ENCODE assay signal across 21 mouse cellular contexts in genomic region chr17:64628796-64629195, GRCm38 (mm10). TPM values are rescaled to one million over a fixed set of nuclear protein-coding genes. Genes with fewer than 3 reads are reported as not detected.
DNase-seq lines count a peak whose midpoint lies in the region; ATAC-seq lines count a peak whose summit lies in the region.
"Had no signal": no experiment of that assay in that cellular context is flagged by ENCODE, and none has a peak within 500 bp of the region (broad histone marks: within the 10 kb centered on the region; RNA-seq: fewer than 3 reads in every experiment).

No protein-coding gene starts in this region.

- H3K36me3 ChIP-seq in kidney, embryonic 16.5 days (ENCODE audit: insufficient read depth, low read length) = peaks cover 21% of the 10 kb centered on the region
- peaks cover 7% of the 10 kb centered on the region for H3K36me3 ChIP-seq in midbrain, embryonic 13.5 days

- peaks cover 10% of the 10 kb centered on the region for H3K4me1 ChIP-seq in kidney, embryonic 16.5 days (ENCODE audit: insufficient read depth, low read length)
- peaks cover 8% of the 10 kb centered on the region for H3K4me1 ChIP-seq in midbrain, embryonic 13.5 days (replicated peaks)
- H3K4me1 ChIP-seq: embryonic facial prominence, embryonic 15.5 days; heart, embryonic 15.5 days; limb, embryonic 15.5 days had no signal

- WGBS in kidney, embryonic 16.5 days = 38% methylated on average over 5 of the region's 5 CpGs
- WGBS in midbrain, embryonic 13.5 days = 88% methylated on average over 5 of the region's 5 CpGs

- no peaks in the 10 kb centered on the region for H3K9me3 ChIP-seq in kidney, embryonic 16.5 days (ENCODE audit: low read length)
- H3K9me3 ChIP-seq in midbrain, embryonic 13.5 days = no peaks in the 10 kb centered on the region
- H3K9me3 ChIP-seq: embryonic facial prominence, embryonic 15.5 days; forebrain, embryonic 10.5 days; heart, embryonic 15.5 days; hindbrain, embryonic 10.5 days; limb, embryonic 15.5 days; neural tube, embryonic 15.5 days had no signal

- H3K4me3 ChIP-seq in kidney, embryonic 16.5 days (ENCODE audit: low read length) = no peak overlapping the region
- H3K4me3 ChIP-seq in midbrain, embryonic 13.5 days (replicated peaks) = no peak overlapping the region
- H3K4me3 ChIP-seq: embryonic facial prominence, embryonic 15.5 days; forebrain, embryonic 10.5 days; heart, embryonic 15.5 days; hindbrain, embryonic 10.5 days; limb, embryonic 15.5 days; neural tube, embryonic 15.5 days had no signal

- peak; percentile 54; the same call in 1 of the 2 replicates for ATAC-seq in kidney, embryonic 16.5 days (ENCODE audit: low FRiP score, low TSS enrichment)
- ATAC-seq in CD4-positive, CD25-positive, alpha-beta regulatory T cell, adult 4 months = peak; percentile 75
- ATAC-seq in megakaryocyte, adult 5-6 weeks (ENCODE audit: poor library complexity, severe bottlenecking) = 0 out of 2 replicates have a peak, but pooled peaks have one; percentile 33
- no peak for ATAC-seq in midbrain, embryonic 13.5 days

- DNase-seq in kidney, postnatal 10 days = no peak
- peak; percentile 65 for DNase-seq in thymus, postnatal 14 days
- DNase-seq in left cerebral cortex, adult 9 months (ENCODE audit: low spot score in 2 of 2) = no peak
- DNase-seq in adipocyte (ENCODE audit: low spot score) = no peak
- DNase-seq: adrenal gland, postnatal 10 days; cerebellum, adult 9-10 months; kidney, postnatal 36 days; lung, adult 18-20 months; lung, postnatal 36 days had no signal

- no peaks in the 10 kb centered on the region for H3K27me3 ChIP-seq in kidney, embryonic 16.5 days (ENCODE audit: insufficient read depth, low read length)
- H3K27me3 ChIP-seq in midbrain, embryonic 13.5 days = no peaks in the 10 kb centered on the region
- H3K27me3 ChIP-seq: CH12.LX; embryonic facial prominence, embryonic 15.5 days; heart, embryonic 15.5 days; limb, embryonic 15.5 days; neural tube, embryonic 15.5 days had no signal

- H3K4me2 ChIP-seq in kidney, embryonic 16.5 days (replicated peaks; ENCODE audit: low read depth, low read length) = no peak overlapping the region
- no peak overlapping the region for H3K4me2 ChIP-seq in midbrain, embryonic 13.5 days (replicated peaks)
- H3K4me2 ChIP-seq: embryonic facial prominence, embryonic 15.5 days; heart, embryonic 15.5 days; limb, embryonic 15.5 days; midbrain, embryonic 11.5 days; neural tube, embryonic 15.5 days had no signal

- no peak overlapping the region for H3K9ac ChIP-seq in kidney, embryonic 16.5 days (replicated peaks; ENCODE audit: low read length)
- H3K9ac ChIP-seq in midbrain, embryonic 13.5 days (replicated peaks) = no peak overlapping the region
- H3K9ac ChIP-seq: embryonic facial prominence, embryonic 15.5 days; heart, embryonic 15.5 days; limb, embryonic 15.5 days; neural tube, embryonic 15.5 days had no signal

- no peak overlapping the region for H3K27ac ChIP-seq in kidney, embryonic 16.5 days (ENCODE audit: low read length)
- H3K27ac ChIP-seq in midbrain, embryonic 13.5 days = no peak overlapping the region
- H3K27ac ChIP-seq: embryonic facial prominence, embryonic 15.5 days; forebrain, embryonic 10.5 days; heart, embryonic 15.5 days; hindbrain, embryonic 10.5 days; limb, embryonic 15.5 days; neural tube, embryonic 15.5 days had no signal

RNA-seq across cellular contexts. Expression of gene Man2a1, which starts 28.3 kb away (rescaled TPM):
- polyA plus RNA-seq in kidney, embryonic 16.5 days (2015; fragmentation: Nextera tagmentation; extraction: Ambion mirVana) = 7.3 and 9.1 TPM in 2 replicates
- 10 to 100 TPM; 10.1 to 10.6 TPM for polyA plus RNA-seq in CD4-positive, CD25-positive, alpha-beta regulatory T cell, adult 4 months (2017; shearing (Covaris generic))
- 37.3 and 39.2 TPM in 2 replicates for total RNA-seq in megakaryocyte, adult 5-6 weeks (2015)
- 38.3 and 48.0 TPM in 2 replicates for total RNA-seq in megakaryocyte, adult 5-6 weeks (2017)
- 5.7 and 6.2 TPM in 2 replicates for polyA plus RNA-seq in midbrain, embryonic 13.5 days (2015; fragmentation: Nextera tagmentation; extraction: Ambion mirVana)
